Mouse (Mus musculus) forebrain, embryonic 13.5 days (tissue): ENCODE measurements around the gene Smim5. TPM values are rescaled to one million over a fixed set of nuclear protein-coding genes. Genes with fewer than 3 reads are reported as not detected.
A peak's percentile ranks its signal among the peaks of the same experiment; 100 is the strongest.

Experiments used
- ATAC-seq: fragments of 200-750 bp; cut with Nextera tagmentation; 2 replicates; pipeline ENCODE4 v1.8.0; 2017
- H3K27ac ChIP-seq: fragments of 300-500 bp; sonication (generic); 2 replicates; pipeline ENCODE4 v1.5.1; 2015; ENCODE audit warnings: inconsistent platforms, mild to moderate bottlenecking, moderate library complexity
- H3K27me3 ChIP-seq: fragments of 300-500 bp; sonication (generic); 2 replicates; pipeline ENCODE4 v1.6.1; 2015; ENCODE audit warnings: mild to moderate bottlenecking, inconsistent platforms
- H3K36me3 ChIP-seq: fragments of 300-500 bp; sonication (generic); 2 replicates; pipeline ENCODE4 v1.6.1; 2015; ENCODE audit warnings: mild to moderate bottlenecking, inconsistent platforms; ENCODE audit not compliant: poor library complexity, severe bottlenecking
- H3K4me1 ChIP-seq: fragments of 300-500 bp; sonication (generic); 2 replicates; pipeline ENCODE4 v1.6.1; 2015; ENCODE audit warnings: inconsistent platforms
- H3K4me2 ChIP-seq: fragments of 300-500 bp; sonication (generic); 2 replicates; pipeline ENCODE4 v1.6.1; 2015; ENCODE audit warnings: inconsistent platforms, mild to moderate bottlenecking, moderate library complexity
- H3K4me3 ChIP-seq: fragments of 300-500 bp; sonication (generic); 2 replicates; pipeline ENCODE4 v1.5.1; 2015; ENCODE audit warnings: mild to moderate bottlenecking, inconsistent platforms
- H3K9ac ChIP-seq: fragments of 300-500 bp; sonication (generic); 2 replicates; pipeline ENCODE4 v1.6.1; 2015; ENCODE audit warnings: mild to moderate bottlenecking, inconsistent platforms
- H3K9me3 ChIP-seq: fragments of 300-500 bp; sonication (generic); replicated peaks from 2 replicates; pipeline ENCODE4 v1.6.1; 2016; ENCODE audit warnings: inconsistent platforms
- WGBS: fragments of 180-500 bp; shearing (Covaris S2); methylation state at CpG from one replicate; pipeline ENCODE4 v1.1.7; 2015; 5-methylcytosine and 5-hydroxymethylcytosine counted together
- polyA plus RNA-seq: library from polyadenylated mRNA; unstranded; fragments of >200 nt; fragmentation: Nextera tagmentation; extraction: Ambion mirVana; gene quantifications from 2 replicates; pipeline ENCODE4 v1.2.1, GENCODE M21; 2015

Gene Smim5
- polyA plus RNA-seq, 1 experiment from 2014 or later, result 1.4 TPM

DNA sequence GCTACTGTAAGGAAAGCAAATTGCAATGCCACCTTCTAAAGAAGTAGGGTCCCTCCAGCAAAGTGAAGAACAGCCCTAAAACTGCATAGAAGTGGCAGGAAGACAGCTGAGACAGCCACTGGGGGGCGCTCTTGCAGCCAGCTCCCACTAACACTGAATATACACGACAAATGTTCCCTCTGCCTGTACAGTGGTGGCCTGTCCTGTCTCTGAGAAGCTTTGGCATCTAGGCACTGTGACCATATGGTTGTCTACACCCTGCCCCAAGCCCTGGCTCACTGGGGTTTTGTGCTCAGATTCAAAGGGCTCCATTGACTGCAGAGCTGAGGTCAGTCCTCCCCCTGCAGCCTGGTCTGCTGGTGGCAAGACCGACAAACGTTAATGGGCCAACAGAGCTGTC is 880 bp upstream of the Smim5 start:
- Histone ChIP-seq H3K4me2 (no peak overlapping the region), H3K27me3 (no peaks in the 10 kb centered on the region), H3K9ac (no peak overlapping the region), H3K27ac (no peak overlapping the region), H3K4me3 (no peak overlapping the region), H3K9me3 (no peaks in the 10 kb centered on the region), H3K4me1 (peaks cover 12% of the 10 kb centered on the region; the same call in 1 of the 2 replicates), H3K36me3 (peaks cover 39% of the 10 kb centered on the region)
- WGBS, result 11% methylated on average over 4 of the region's 4 CpGs
- no peak for ATAC-seq

DNA sequence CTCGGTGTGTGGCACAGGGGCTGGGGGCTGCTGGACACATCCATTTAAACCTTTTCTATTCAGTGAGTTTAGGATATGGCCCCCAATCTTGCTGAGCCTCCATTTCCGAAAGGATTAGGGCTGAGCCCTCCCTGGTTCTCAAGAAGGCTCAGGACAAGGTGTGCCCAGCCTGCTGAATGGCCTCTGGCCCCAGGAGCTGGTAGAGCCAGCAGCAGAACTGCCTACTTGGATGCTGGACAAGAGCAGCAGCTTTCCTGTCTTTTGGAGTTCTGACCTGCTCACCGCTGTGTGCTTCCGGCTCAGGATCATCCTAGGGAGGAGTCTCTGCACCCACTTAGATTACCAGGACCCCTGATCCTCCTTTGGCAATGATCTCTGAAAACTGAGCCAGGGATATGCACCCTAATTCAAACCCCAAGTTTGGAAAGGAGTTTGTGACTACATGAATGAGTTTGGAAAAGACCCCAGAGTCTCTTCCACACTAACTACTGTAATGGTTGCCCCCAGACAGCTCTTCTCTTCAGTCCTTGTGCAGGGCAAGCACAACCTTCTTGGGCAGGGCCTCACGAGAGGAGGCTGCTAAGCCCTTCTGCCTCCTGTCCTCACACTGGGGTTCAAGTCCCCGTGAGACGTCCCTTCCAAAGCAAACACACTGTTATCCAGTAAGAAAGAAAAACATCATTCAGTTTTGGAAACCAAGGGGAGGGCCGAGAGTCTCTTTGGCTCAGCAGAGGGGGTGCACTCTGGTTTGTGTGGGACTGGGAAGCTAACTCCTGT is 983 bp downstream of the Smim5 start:
- Histone ChIP-seq H3K36me3 (peaks cover 28% of the 10 kb centered on the region), H3K4me1 (peaks cover 12% of the 10 kb centered on the region; the same call in 1 of the 2 replicates), H3K27me3 (no peaks in the 10 kb centered on the region), H3K27ac (no peak overlapping the region), H3K4me3 (no peak overlapping the region), H3K9me3 (no peaks in the 10 kb centered on the region), H3K4me2 (no peak overlapping the region), H3K9ac (0 out of 2 replicates have a peak overlapping the region, but pooled peaks have one; percentile 10)
- WGBS, result 84% methylated on average over 8 of the region's 8 CpGs
- no peak for ATAC-seq

DNA sequence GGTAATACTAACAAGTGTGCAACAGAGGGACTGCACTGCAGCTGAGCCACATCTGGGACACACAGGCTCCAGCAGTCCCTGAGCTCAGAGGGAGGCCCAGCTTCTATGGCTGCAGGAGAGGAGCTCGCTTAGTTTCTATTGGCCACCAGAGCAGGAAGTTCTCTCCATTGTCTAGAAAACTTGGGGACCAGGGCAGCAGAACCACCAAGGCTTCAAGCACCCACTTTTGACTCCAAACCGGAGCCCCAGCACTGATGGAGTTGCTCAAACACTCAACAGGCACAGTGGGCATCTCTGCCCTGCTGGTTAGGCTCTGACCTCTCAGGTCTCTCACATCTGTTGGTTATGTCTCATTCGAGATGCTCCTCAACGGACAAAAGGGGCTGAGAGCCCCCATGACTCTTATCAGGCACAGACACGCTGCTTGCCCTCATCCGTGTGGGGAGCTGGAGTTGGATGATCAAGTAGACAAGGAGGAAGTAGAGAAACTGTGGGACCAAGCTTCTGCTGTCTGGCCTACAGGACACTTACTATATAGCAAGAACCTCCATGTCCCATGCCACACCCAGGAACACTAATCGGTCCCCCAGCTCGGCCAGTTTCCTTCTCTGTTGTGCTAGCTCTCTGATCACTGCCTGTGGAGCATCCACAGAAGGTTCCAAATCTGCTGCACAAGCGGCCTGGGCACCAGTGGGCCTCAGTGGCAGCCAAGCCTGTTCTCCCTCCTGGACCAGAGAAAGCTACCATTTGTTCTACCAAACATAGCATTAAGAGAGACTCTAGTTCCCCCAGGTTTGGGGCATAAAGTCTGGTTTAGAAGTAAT is 1.8 kb downstream of the Smim5 start:
- H3K36me3 ChIP-seq, result peaks cover 21% of the 10 kb centered on the region
- 91% methylated on average over 9 of the region's 9 CpGs for WGBS
- ATAC-seq, result no peak

DNA sequence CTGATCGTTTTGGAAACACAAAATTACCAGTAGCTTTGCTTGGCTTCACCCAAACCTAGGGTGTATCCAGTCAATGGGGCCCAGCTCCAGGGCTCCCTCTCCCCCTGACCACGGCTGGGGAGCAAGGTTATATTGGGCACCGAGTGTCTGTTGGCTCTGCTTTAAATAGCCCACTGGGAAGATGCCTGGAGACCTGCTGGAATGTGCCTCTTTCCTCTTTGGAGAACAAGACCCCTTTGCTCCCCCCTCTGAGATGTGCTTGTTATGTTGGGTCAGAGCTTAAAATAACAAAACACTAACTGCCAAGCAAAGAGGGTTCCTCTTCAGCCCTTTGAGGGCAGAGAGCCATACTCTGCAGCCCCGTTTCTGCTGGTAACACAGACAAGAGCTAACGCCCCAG is 2.4 kb downstream of the Smim5 start:
- H3K36me3 ChIP-seq, result peaks cover 19% of the 10 kb centered on the region; the same call in 1 of the 2 replicates
- H3K4me1 ChIP-seq, result peaks cover 12% of the 10 kb centered on the region; the same call in 1 of the 2 replicates
- H3K27ac ChIP-seq, result no peak overlapping the region
- ATAC-seq, result no peak
- no peaks in the 10 kb centered on the region for H3K27me3 ChIP-seq
- WGBS, result 86% methylated on average over 5 of the region's 5 CpGs
- H3K9me3 ChIP-seq, result no peaks in the 10 kb centered on the region
- H3K4me2 ChIP-seq, result no peak overlapping the region
- H3K4me3 ChIP-seq, result no peak overlapping the region
- no peak overlapping the region for H3K9ac ChIP-seq

More for the DNA sequence above, 1.8 kb downstream of the Smim5 start:
- Histone ChIP-seq H3K9me3 (no peaks in the 10 kb centered on the region), H3K4me1 (peaks cover 12% of the 10 kb centered on the region; the same call in 1 of the 2 replicates), H3K9ac (no peak overlapping the region), H3K27ac (no peak overlapping the region), H3K4me3 (no peak overlapping the region), H3K27me3 (no peaks in the 10 kb centered on the region), H3K4me2 (no peak overlapping the region)

DNA sequence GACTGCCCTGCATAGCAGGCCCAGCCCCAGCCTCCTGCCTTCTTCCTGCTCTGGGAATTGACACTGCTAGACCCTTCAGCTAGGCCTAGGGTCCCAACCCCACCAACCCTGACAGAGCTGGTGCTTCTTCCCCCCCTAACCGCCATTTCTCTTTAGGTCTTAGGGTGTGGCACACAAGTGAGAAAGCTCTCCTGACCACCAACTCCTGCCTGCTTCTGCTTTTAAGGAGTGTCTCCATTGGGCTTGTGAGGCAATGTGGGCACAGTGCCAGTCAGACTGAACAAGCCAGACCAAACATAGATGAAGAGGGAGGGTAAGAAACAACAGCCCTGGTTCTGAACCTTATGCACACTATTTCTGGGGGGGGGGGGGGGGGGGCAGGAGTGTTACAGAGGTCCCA is 3.1 kb downstream of the Smim5 start:
- H3K27me3 ChIP-seq, result no peaks in the 10 kb centered on the region
- ATAC-seq, result no peak
- H3K36me3 ChIP-seq, result peaks cover 13% of the 10 kb centered on the region; the same call in 1 of the 2 replicates
- no peak overlapping the region for H3K9ac ChIP-seq
- H3K4me2 ChIP-seq, result no peak overlapping the region
- 93% methylated on average over 1 of the region's 1 CpGs for WGBS
- H3K27ac ChIP-seq, result no peak overlapping the region
- H3K9me3 ChIP-seq, result no peaks in the 10 kb centered on the region
- peaks cover 12% of the 10 kb centered on the region; the same call in 1 of the 2 replicates for H3K4me1 ChIP-seq
- H3K4me3 ChIP-seq, result no peak overlapping the region

DNA sequence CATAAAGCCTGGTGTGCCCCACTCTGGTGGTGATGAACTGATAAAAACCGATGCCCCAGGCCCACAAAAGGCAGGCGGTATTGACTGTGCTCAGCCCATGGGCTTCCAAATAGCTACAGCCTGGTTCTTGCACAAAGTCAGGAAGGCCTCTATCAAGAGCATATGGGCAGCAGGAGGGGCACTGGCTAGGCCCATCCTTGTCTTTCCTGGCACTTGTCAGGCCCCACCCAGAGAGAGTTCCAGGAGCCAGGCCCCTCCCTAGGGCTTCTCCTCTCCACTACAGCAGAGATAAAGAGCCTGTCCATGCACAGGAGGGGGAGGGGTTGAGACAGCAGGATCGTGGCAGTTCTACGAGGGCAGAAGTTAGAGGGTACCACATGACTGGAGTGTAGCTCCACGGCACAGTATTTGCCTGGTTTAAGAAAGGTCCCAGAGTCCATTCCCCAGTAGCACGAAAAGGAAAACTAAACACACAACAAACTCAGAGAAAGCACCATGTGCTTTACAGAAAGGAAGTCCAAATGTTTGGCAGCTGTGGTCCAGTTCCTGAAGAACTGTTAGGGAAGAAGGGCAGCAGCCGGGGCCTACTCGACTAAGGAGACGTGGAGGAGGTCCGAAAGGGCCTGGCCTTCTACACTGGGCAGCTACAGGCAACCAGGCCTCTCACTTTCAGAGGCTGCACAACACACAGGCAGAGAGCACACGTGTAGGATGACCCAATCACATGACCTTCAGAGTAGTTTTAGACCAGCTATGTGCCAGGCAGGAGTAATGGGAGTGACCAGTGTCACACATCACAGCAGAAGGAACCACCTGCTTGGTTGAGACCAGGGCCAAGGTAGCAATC is 3.8 kb downstream of the Smim5 start:
- H3K4me2 ChIP-seq, result no peak overlapping the region
- H3K27ac ChIP-seq, result no peak overlapping the region
- ATAC-seq, result no peak
- peaks cover 12% of the 10 kb centered on the region; the same call in 1 of the 2 replicates for H3K4me1 ChIP-seq
- no peaks in the 10 kb centered on the region for H3K27me3 ChIP-seq
- H3K4me3 ChIP-seq, result no peak overlapping the region
- 86% methylated on average over 11 of the region's 11 CpGs for WGBS
- H3K9ac ChIP-seq, result no peak overlapping the region
- H3K36me3 ChIP-seq, result peaks cover 17% of the 10 kb centered on the region; the same call in 1 of the 2 replicates
- H3K9me3 ChIP-seq, result no peaks in the 10 kb centered on the region

DNA sequence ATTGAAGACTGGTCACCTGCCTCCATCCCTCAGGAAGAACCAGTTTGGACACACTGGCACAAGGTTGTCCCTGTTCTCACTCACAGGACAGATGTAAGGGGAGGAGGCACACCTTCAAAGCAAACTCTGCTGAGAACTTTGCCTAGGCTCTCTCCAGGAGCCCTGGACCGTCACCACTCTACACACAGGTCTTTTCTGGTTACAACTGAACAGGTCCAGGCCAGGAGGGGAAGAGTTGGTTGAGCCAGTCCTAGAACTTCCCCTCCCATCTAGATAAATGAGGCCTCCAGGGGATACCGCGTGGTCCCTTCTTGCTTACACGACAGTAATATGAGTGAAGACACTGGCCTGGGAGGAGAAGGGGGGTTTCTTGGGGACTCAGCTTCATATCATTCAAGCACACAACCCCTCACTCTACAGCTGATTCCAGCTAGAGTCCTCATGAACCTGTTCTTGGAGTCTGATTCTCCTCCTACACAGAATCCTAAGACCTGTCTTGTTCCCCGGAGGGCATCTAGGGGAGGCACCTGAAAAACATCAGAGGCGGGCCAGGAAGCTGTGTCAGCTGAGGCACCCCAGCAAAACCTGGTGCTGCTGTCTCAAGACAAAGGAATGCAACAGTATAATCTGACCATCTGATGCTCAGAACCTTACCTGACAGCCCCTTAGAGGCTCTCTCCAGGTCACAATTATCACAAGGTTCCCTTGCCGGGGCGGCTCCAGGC is 4.6 kb downstream of the Smim5 start:
- Histone ChIP-seq H3K4me3 (no peak overlapping the region), H3K9me3 (no peaks in the 10 kb centered on the region), H3K4me2 (no peak overlapping the region), H3K4me1 (peaks cover 12% of the 10 kb centered on the region; the same call in 1 of the 2 replicates), H3K36me3 (peaks cover 17% of the 10 kb centered on the region; the same call in 1 of the 2 replicates), H3K9ac (no peak overlapping the region), H3K27ac (no peak overlapping the region), H3K27me3 (no peaks in the 10 kb centered on the region)
- no peak for ATAC-seq
- 87% methylated on average over 8 of the region's 8 CpGs for WGBS

DNA sequence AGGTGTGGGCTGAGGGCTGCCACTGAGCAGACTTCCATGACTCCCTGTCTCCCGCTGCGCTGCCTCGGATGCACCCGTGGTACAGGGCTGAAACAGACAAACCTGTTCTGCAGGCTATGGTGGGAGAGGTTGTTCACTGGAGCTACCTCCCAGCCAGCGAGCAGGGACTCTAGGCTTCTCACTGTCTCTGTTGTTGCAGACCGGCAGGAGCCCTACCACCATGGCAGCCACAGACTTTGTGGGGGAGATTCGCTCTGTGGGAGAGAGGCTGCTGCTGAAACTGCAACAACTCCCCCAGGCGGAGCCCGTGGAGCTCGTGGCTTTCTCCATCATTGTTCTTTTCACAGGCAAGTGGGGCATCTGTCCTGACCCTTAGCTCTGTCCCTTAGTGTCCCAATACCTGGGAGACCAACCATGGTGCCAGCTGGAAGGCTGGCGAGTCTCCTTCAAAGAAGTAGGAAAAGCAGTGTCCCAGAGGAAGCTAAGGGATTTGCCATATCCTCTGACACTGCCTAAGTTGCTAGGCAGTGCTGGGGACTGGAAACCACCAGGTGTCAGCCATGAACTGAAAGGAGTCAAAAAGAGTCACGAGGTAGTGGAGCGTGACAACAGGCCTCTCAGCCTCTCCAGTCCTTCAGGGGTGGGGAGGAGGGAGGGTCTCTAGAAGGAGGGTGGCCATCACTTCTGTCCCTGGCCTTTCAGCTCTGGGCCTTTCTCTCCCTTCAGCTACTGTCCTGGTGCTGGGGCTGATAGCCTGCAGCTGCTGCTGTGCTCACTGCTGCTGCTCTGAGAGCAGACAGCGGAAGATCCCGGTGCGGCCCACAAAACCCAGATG is 5.4 kb downstream of the Smim5 start:
- no peaks in the 10 kb centered on the region for H3K9me3 ChIP-seq
- WGBS, result 53% methylated on average over 16 of the region's 16 CpGs
- peaks cover 22% of the 10 kb centered on the region; the same call in 1 of the 2 replicates for H3K36me3 ChIP-seq
- no peak overlapping the region for H3K9ac ChIP-seq
- no peak overlapping the region for H3K4me2 ChIP-seq
- H3K27ac ChIP-seq, result no peak overlapping the region
- H3K4me1 ChIP-seq, result 0 out of 2 replicates have a peak, but pooled peaks cover 5% of the 10 kb centered on the region
- H3K4me3 ChIP-seq, result no peak overlapping the region
- no peak for ATAC-seq
- no peaks in the 10 kb centered on the region for H3K27me3 ChIP-seq

DNA sequence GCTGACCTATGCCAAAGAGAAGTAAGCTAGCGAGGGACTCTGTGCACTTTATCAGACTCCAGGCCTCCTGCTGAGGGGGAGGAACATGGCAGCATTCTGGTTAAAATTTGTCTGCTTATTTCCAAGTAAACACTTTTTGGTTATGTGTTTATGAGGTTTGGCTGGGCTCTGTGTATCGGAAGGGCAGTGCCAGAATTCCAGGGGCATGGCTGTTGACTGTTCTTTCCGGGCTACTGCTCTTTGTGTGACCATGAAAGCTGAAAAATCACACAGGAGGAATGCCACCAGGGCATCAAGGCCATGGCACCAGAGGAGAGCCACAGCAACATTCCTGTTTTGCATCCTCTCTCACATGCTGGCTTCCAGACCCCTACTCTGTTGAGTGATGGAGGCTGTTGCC is 6.3 kb downstream of the Smim5 start:
- Histone ChIP-seq H3K9ac (no peak overlapping the region), H3K27me3 (no peaks in the 10 kb centered on the region), H3K4me2 (no peak overlapping the region), H3K27ac (no peak overlapping the region), H3K4me1 (no peaks in the 10 kb centered on the region), H3K9me3 (no peaks in the 10 kb centered on the region), H3K36me3 (peaks cover 24% of the 10 kb centered on the region; the same call in 1 of the 2 replicates), H3K4me3 (no peak overlapping the region)
- no peak for ATAC-seq
- WGBS, result 78% methylated on average over 3 of the region's 3 CpGs

DNA sequence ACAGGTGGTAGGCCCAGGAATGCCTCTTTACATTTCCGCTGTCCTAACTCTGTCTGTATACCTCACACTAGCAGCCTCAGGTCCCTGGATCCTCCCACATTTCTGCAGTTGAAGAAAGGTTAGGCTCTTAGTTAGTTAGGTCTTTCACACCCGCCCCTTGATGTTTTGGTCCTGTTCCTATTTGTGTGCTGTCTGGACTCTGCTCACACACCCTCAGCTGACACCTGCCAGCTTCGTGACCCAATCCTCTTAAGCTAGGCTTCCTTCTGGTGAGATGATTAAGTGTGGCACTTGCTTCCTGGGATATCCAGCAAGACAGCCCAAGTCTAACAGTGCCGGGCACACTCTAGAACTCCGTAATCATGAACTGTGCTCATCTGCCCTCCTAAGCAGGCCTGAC is 6.8 kb downstream of the Smim5 start:
- Histone ChIP-seq H3K4me2 (no peak overlapping the region), H3K27me3 (no peaks in the 10 kb centered on the region), H3K36me3 (peaks cover 26% of the 10 kb centered on the region; the same call in 1 of the 2 replicates), H3K9ac (no peak overlapping the region), H3K4me3 (no peak overlapping the region), H3K4me1 (no peaks in the 10 kb centered on the region), H3K27ac (no peak overlapping the region), H3K9me3 (no peaks in the 10 kb centered on the region)
- no peak for ATAC-seq
- 88% methylated on average over 5 of the region's 5 CpGs for WGBS
